Mouse (Mus musculus): ENCODE measurements around the gene Olfr463. TPM values are rescaled to one million over a fixed set of nuclear protein-coding genes. Genes with fewer than 3 reads are reported as not detected.

Olfr463 gene
- polyA plus RNA-seq (2012; ENCODE audit: insufficient read depth, insufficient read length, missing spikeins) = not detected in 2 replicates

- Histone ChIP-seq H3K4me1 (ENCODE audit: control insufficient read depth, insufficient read depth, insufficient read length, low read length) (no peaks in the 10 kb centered on the region), H3K27ac (replicated peaks; ENCODE audit: low read depth, low read length) (no peak within 1 kb of the TSS), H3K4me3 (ENCODE audit: insufficient read depth, low read depth, low read length) (no peak within 1 kb of the TSS)
Measured at GRCm38 (mm10) chr11:87897287-87897686, at the start of gene Olfr463. TSS of gene Olfr463 (minus strand) at chr11:87897387.

- no peak overlapping the region for H3K4me3 ChIP-seq (ENCODE audit: insufficient read depth, low read depth, low read length)
Measured at GRCm38 (mm10) chr11:87935467-87935866, 38.3 kb upstream of the Olfr463 start.

GRCm38 (mm10) chr11:87933731-87934130 is 36.5 kb upstream of the Olfr463 start:
- Histone ChIP-seq H3K4me1 (ENCODE audit: control insufficient read depth, insufficient read depth, insufficient read length, low read length) (no peaks in the 10 kb centered on the region), H3K27ac (replicated peaks; ENCODE audit: low read depth, low read length) (no peak overlapping the region), H3K4me3 (ENCODE audit: insufficient read depth, low read depth, low read length) (no peak overlapping the region)

More at GRCm38 (mm10) chr11:87935467-87935866, 38.3 kb upstream of the Olfr463 start:
- Histone ChIP-seq H3K27ac (replicated peaks; ENCODE audit: low read depth, low read length) (no peak overlapping the region), H3K4me1 (ENCODE audit: control insufficient read depth, insufficient read depth, insufficient read length, low read length) (no peaks in the 10 kb centered on the region)

- H3K4me3 ChIP-seq (ENCODE audit: insufficient read depth, low read depth, low read length) = no peak overlapping the region
- no peaks in the 10 kb centered on the region for H3K4me1 ChIP-seq (ENCODE audit: control insufficient read depth, insufficient read depth, insufficient read length, low read length)
- no peak overlapping the region for H3K27ac ChIP-seq (replicated peaks; ENCODE audit: low read depth, low read length)
Measured at GRCm38 (mm10) chr11:87930348-87930747, 33.2 kb upstream of the Olfr463 start.

GRCm38 (mm10) chr11:87920966-87921365 is 23.8 kb upstream of the Olfr463 start, which contains the start of gene Olfr464:
TSS of gene Olfr464 (minus strand) at chr11:87920967.
- no peak within 1 kb of the TSS for H3K27ac ChIP-seq (replicated peaks; ENCODE audit: low read depth, low read length)
- no peaks in the 10 kb centered on the region for H3K4me1 ChIP-seq (ENCODE audit: control insufficient read depth, insufficient read depth, insufficient read length, low read length)
- H3K4me3 ChIP-seq (ENCODE audit: insufficient read depth, low read depth, low read length) = no peak within 1 kb of the TSS

GRCm38 (mm10) chr11:87920301-87920700 is 23.1 kb upstream of the Olfr463 start:
- Histone ChIP-seq H3K27ac (replicated peaks; ENCODE audit: low read depth, low read length) (no peak overlapping the region), H3K4me3 (ENCODE audit: insufficient read depth, low read depth, low read length) (no peak overlapping the region), H3K4me1 (ENCODE audit: control insufficient read depth, insufficient read depth, insufficient read length, low read length) (no peaks in the 10 kb centered on the region)

GRCm38 (mm10) chr11:87916005-87916404 is 18.8 kb upstream of the Olfr463 start:
- H3K4me1 ChIP-seq (ENCODE audit: control insufficient read depth, insufficient read depth, insufficient read length, low read length) = no peaks in the 10 kb centered on the region
- no peak overlapping the region for H3K4me3 ChIP-seq (ENCODE audit: insufficient read depth, low read depth, low read length)

GRCm38 (mm10) chr11:87904331-87904730 is 7.1 kb upstream of the Olfr463 start:
- Histone ChIP-seq H3K4me3 (ENCODE audit: insufficient read depth, low read depth, low read length) (no peak overlapping the region), H3K27ac (replicated peaks; ENCODE audit: low read depth, low read length) (no peak overlapping the region)

More at GRCm38 (mm10) chr11:87916005-87916404, 18.8 kb upstream of the Olfr463 start:
- H3K27ac ChIP-seq (replicated peaks; ENCODE audit: low read depth, low read length) = no peak overlapping the region

GRCm38 (mm10) chr11:87892168-87892567 is 5.0 kb downstream of the Olfr463 start, which contains the start of gene Olfr462:
TSS of gene Olfr462 (minus strand) at chr11:87892268.
- H3K4me1 ChIP-seq (ENCODE audit: control insufficient read depth, insufficient read depth, insufficient read length, low read length) = no peaks in the 10 kb centered on the region
- H3K27ac ChIP-seq (replicated peaks; ENCODE audit: low read depth, low read length) = no peak within 1 kb of the TSS
- H3K4me3 ChIP-seq (ENCODE audit: insufficient read depth, low read depth, low read length) = no peak within 1 kb of the TSS

More at GRCm38 (mm10) chr11:87904331-87904730, 7.1 kb upstream of the Olfr463 start:
- no peaks in the 10 kb centered on the region for H3K4me1 ChIP-seq (ENCODE audit: control insufficient read depth, insufficient read depth, insufficient read length, low read length)

- H3K27ac ChIP-seq (replicated peaks; ENCODE audit: low read depth, low read length) = no peak overlapping the region
- no peak overlapping the region for H3K4me3 ChIP-seq (ENCODE audit: insufficient read depth, low read depth, low read length)
- H3K4me1 ChIP-seq (ENCODE audit: control insufficient read depth, insufficient read depth, insufficient read length, low read length) = no peaks in the 10 kb centered on the region
Measured at GRCm38 (mm10) chr11:87884856-87885255, 12.3 kb downstream of the Olfr463 start.

- H3K4me3 ChIP-seq (ENCODE audit: insufficient read depth, low read depth, low read length) = no peak overlapping the region
- no peaks in the 10 kb centered on the region for H3K4me1 ChIP-seq (ENCODE audit: control insufficient read depth, insufficient read depth, insufficient read length, low read length)
- no peak overlapping the region for H3K27ac ChIP-seq (replicated peaks; ENCODE audit: low read depth, low read length)
Measured at GRCm38 (mm10) chr11:87883493-87883892, 13.7 kb downstream of the Olfr463 start.

- H3K4me3 ChIP-seq (ENCODE audit: insufficient read depth, low read depth, low read length) = no peak overlapping the region
- H3K27ac ChIP-seq (replicated peaks; ENCODE audit: low read depth, low read length) = no peak overlapping the region
- no peaks in the 10 kb centered on the region for H3K4me1 ChIP-seq (ENCODE audit: control insufficient read depth, insufficient read depth, insufficient read length, low read length)
Measured at GRCm38 (mm10) chr11:87881714-87882113, 15.5 kb downstream of the Olfr463 start.

GRCm38 (mm10) chr11:87879826-87880225 is 17.4 kb downstream of the Olfr463 start:
- no peak overlapping the region for H3K27ac ChIP-seq (replicated peaks; ENCODE audit: low read depth, low read length)
- H3K4me1 ChIP-seq (ENCODE audit: control insufficient read depth, insufficient read depth, insufficient read length, low read length) = no peaks in the 10 kb centered on the region
- no peak overlapping the region for H3K4me3 ChIP-seq (ENCODE audit: insufficient read depth, low read depth, low read length)

- H3K27ac ChIP-seq (replicated peaks; ENCODE audit: low read depth, low read length) = no peak within 1 kb of the TSS
- H3K4me3 ChIP-seq (ENCODE audit: insufficient read depth, low read depth, low read length) = no peak within 1 kb of the TSS
- no peaks in the 10 kb centered on the region for H3K4me1 ChIP-seq (ENCODE audit: control insufficient read depth, insufficient read depth, insufficient read length, low read length)
Measured at GRCm38 (mm10) chr11:87875436-87875835, 21.8 kb downstream of the Olfr463 start, which contains the start of gene Epx. TSS of gene Epx (minus strand) at chr11:87875536.

GRCm38 (mm10) chr11:87871766-87872165 is 25.4 kb downstream of the Olfr463 start:
- Histone ChIP-seq H3K4me3 (ENCODE audit: insufficient read depth, low read depth, low read length) (no peak overlapping the region), H3K27ac (replicated peaks; ENCODE audit: low read depth, low read length) (no peak overlapping the region), H3K4me1 (ENCODE audit: control insufficient read depth, insufficient read depth, insufficient read length, low read length) (no peaks in the 10 kb centered on the region)

- Histone ChIP-seq H3K4me3 (ENCODE audit: insufficient read depth, low read depth, low read length) (no peak overlapping the region), H3K4me1 (ENCODE audit: control insufficient read depth, insufficient read depth, insufficient read length, low read length) (no peaks in the 10 kb centered on the region)
Measured at GRCm38 (mm10) chr11:87870096-87870495, 27.1 kb downstream of the Olfr463 start.

More at GRCm38 (mm10) chr11:87870096-87870495, 27.1 kb downstream of the Olfr463 start:
- H3K27ac ChIP-seq (replicated peaks; ENCODE audit: low read depth, low read length) = no peak overlapping the region

All from brown adipose tissue, adult 24 weeks (tissue).